Mouse (Mus musculus): ENCODE results near the gene Nubpl.
"Not testable (repeated sequence)": the region's sequence is repeated elsewhere in the genome, so short reads cannot be mapped to it uniquely, and the experiment has no call there.

The Nubpl gene

GRCm38 (mm10) chr12:52097650-52098070, at the start of gene Nubpl:
Nubpl (plus strand) TSS chr12:52097737.
- peak; percentile 94 to 95 for DNase-seq (ENCODE audit: low spot score in 2 of 2)

GRCm38 (mm10) chr12:52049324-52049723, 48.2 kb upstream of the Nubpl start:
- DNase-seq (ENCODE audit: low spot score in 2 of 2) = peak in 1 of 2 experiments; percentile 13

GRCm38 (mm10) chr12:52079296-52079695, 18.2 kb upstream of the Nubpl start:
- not testable (repeated sequence) for DNase-seq (ENCODE audit: low spot score in 2 of 2)

- no peak for DNase-seq (ENCODE audit: low spot score in 2 of 2)
Observed at GRCm38 (mm10) chr12:52097049-52097649, 388 bp upstream of the Nubpl start.

GRCm38 (mm10) chr12:52120276-52120675, 22.7 kb downstream of the Nubpl start:
- DNase-seq (ENCODE audit: low spot score in 2 of 2) = no peak

- DNase-seq (ENCODE audit: low spot score in 2 of 2) = no peak
Observed at GRCm38 (mm10) chr12:52126407-52126806, 28.9 kb downstream of the Nubpl start.

- DNase-seq (ENCODE audit: low spot score in 2 of 2) = no peak
Observed at GRCm38 (mm10) chr12:52129072-52129471, 31.5 kb downstream of the Nubpl start.

- no peak for DNase-seq (ENCODE audit: low spot score in 2 of 2)
Observed at GRCm38 (mm10) chr12:52132256-52132655, 34.7 kb downstream of the Nubpl start.

GRCm38 (mm10) chr12:52138296-52138695, 40.8 kb downstream of the Nubpl start:
- no peak for DNase-seq (ENCODE audit: low spot score in 2 of 2)

GRCm38 (mm10) chr12:52146639-52147038, 49.1 kb downstream of the Nubpl start:
- DNase-seq (ENCODE audit: low spot score in 2 of 2) = no peak

GRCm38 (mm10) chr12:52149448-52149847, 51.9 kb downstream of the Nubpl start:
- no peak for DNase-seq (ENCODE audit: low spot score in 2 of 2)

- no peak for DNase-seq (ENCODE audit: low spot score in 2 of 2)
Observed at GRCm38 (mm10) chr12:52152071-52152470, 54.5 kb downstream of the Nubpl start.

GRCm38 (mm10) chr12:52154906-52155305, 57.4 kb downstream of the Nubpl start:
- no peak for DNase-seq (ENCODE audit: low spot score in 2 of 2)

- DNase-seq (ENCODE audit: low spot score in 2 of 2) = no peak
Observed at GRCm38 (mm10) chr12:52164414-52164813, 66.9 kb downstream of the Nubpl start.

GRCm38 (mm10) chr12:52186205-52186793, 88.8 kb downstream of the Nubpl start:
- no peak for DNase-seq (ENCODE audit: low spot score in 2 of 2)

GRCm38 (mm10) chr12:52186963-52187590, 89.5 kb downstream of the Nubpl start:
- no peak for DNase-seq (ENCODE audit: low spot score in 2 of 2)

GRCm38 (mm10) chr12:52198471-52198870, 100.9 kb downstream of the Nubpl start:
- DNase-seq (ENCODE audit: low spot score in 2 of 2) = no peak

GRCm38 (mm10) chr12:52209121-52209610, 111.6 kb downstream of the Nubpl start:
- DNase-seq (ENCODE audit: low spot score in 2 of 2) = no peak

- no peak for DNase-seq (ENCODE audit: low spot score in 2 of 2)
Observed at GRCm38 (mm10) chr12:52211144-52211543, 113.6 kb downstream of the Nubpl start.

- no peak for DNase-seq (ENCODE audit: low spot score in 2 of 2)
Observed at GRCm38 (mm10) chr12:52214837-52215236, 117.3 kb downstream of the Nubpl start.

- DNase-seq (ENCODE audit: low spot score in 2 of 2) = no peak
Observed at GRCm38 (mm10) chr12:52224954-52225353, 127.4 kb downstream of the Nubpl start.

GRCm38 (mm10) chr12:52228746-52229145, 131.2 kb downstream of the Nubpl start:
- DNase-seq (ENCODE audit: low spot score in 2 of 2) = no peak

GRCm38 (mm10) chr12:52231929-52232328, 134.4 kb downstream of the Nubpl start:
- DNase-seq (ENCODE audit: low spot score in 2 of 2) = not testable (repeated sequence)
